Mouse (Mus musculus) C2C12 (cell line): ENCODE data around the gene Gm11595.
"Not testable (repeated sequence)": the region's sequence is repeated elsewhere in the genome, so short reads cannot be mapped to it uniquely, and the experiment has no call there.

Source experiments
- CTCF ChIP-seq: IDR thresholded peaks from one replicate; pipeline ENCODE4 v1.5.1; 2011; ENCODE audit not compliant: control insufficient read depth, insufficient read depth, insufficient read length
- FOSL1 ChIP-seq: IDR thresholded peaks from one replicate; pipeline ENCODE4 v1.8.0; 2011; ENCODE audit warnings: mild to moderate bottlenecking, low read length; ENCODE audit not compliant: poor library complexity, insufficient read depth, severe bottlenecking
- MAX ChIP-seq: IDR thresholded peaks from one replicate; pipeline ENCODE4 v1.6.1; 2011; ENCODE audit warnings: mild to moderate bottlenecking, control low read depth
- MYOD1 ChIP-seq: IDR thresholded peaks from one replicate; pipeline ENCODE4 v1.6.1; 2011; ENCODE audit warnings: low read depth; ENCODE audit not compliant: control insufficient read depth, insufficient read length
- USF1 ChIP-seq: IDR thresholded peaks from one replicate; pipeline ENCODE4 v1.6.1; 2011; ENCODE audit warnings: low read depth, mild to moderate bottlenecking, control low read depth, moderate library complexity

GRCm38 (mm10) chr11:99809792-99810191, 37.1 kb upstream of the Gm11595 start, which contains the start of gene Krtap4-13:
- not testable (repeated sequence) for TF ChIP-seq CTCF, USF1, MAX, FOSL1, MYOD1
